Mouse (Mus musculus) left cerebral cortex, adult 2 months (tissue): ENCODE results near the gene Lrriq3. TPM values are rescaled to one million over a fixed set of nuclear protein-coding genes. Genes with fewer than 3 reads are reported as not detected.
A peak's percentile ranks its signal among the peaks of the same experiment; 100 is the strongest.

Experiments
- DNase-seq, 2 experiments: peaks; one replicate each; pipeline ENCODE4 v3.0.0; 2021 to 2022; ENCODE audit warnings: low spot score in 2 of 2, mixed read lengths in 1 of 2; ENCODE audit errors: extremely low spot score in 1 of 2
- H3K27ac ChIP-seq: fragments of 200-600 bp; 2 replicates; pipeline ENCODE4 v1.8.1; 2022
- H3K4me3 ChIP-seq: fragments of 200-600 bp; 2 replicates; pipeline ENCODE4 v1.8.1; 2022
- CTCF ChIP-seq: fragments of 200-600 bp; IDR thresholded peaks from 2 replicates; pipeline ENCODE4 v1.8.1; 2022; ENCODE audit warnings: antibody characterized with exemption, mild to moderate bottlenecking, moderate library complexity
- intact Hi-C: fragments of 180-260 bp; cut with DNase I; formaldehyde crosslinking; loops from one replicate; pipeline ENCODE4 v1.15.1; 2025
- long read RNA-seq, 2 experiments: library from polyadenylated mRNA; stranded (forward); transcript quantifications; one replicate each; pipeline ENCODE4 v2.0.0; 2021; ENCODE audit warnings: borderline mapping rate in 2 of 2
- total RNA-seq, 2 experiments: library from RNA; stranded (reverse); gene quantifications; 2 replicates each; pipeline ENCODE4 v1.2.3; 2021

The Lrriq3 gene
- under 1 TPM; 0.47 to 0.57 TPM for total RNA-seq
- long read RNA-seq, experiment 1, result 0 reads
- long read RNA-seq, experiment 2, partial matches to known transcripts, result 2 of 4 reads
- long read RNA-seq, experiment 2, other reads (novel, unspliced or antisense), result 2 of 4 reads

GRCm38 (mm10) chr3:155093116-155093956, at the start of gene Lrriq3, which contains the start of gene Fpgt:
Gene Lrriq3, plus strand, starts transcription at chr3:155093434.
Gene Fpgt, minus strand, starts transcription at chr3:155093403.
- H3K27ac ChIP-seq, result peak within 1 kb of the TSS; percentile 95
- H3K4me3 ChIP-seq, result peak within 1 kb of the TSS; percentile 56
- no peak; the same call in 1 of the 2 replicates for TF ChIP-seq CTCF
- DNase-seq, result peak; percentile 86 to 91
- intact Hi-C loops, result loop anchor here (2.0 to 5.0 kb wide), 3 partner anchors 277 to 497 kb away; partner anchors contain the start of genes Cryz, Erich3 and Tyw3

GRCm38 (mm10) chr3:155052021-155052420, 41.2 kb upstream of the Lrriq3 start:
- H3K4me3 ChIP-seq, result no peak overlapping the region
- H3K27ac ChIP-seq, result no peak overlapping the region
- intact Hi-C loops, result no loop called here
- no peak for DNase-seq
- no peak for TF ChIP-seq CTCF

- intact Hi-C loops, result no loop called here
- DNase-seq, result no peak
- Histone ChIP-seq H3K4me3 (no peak overlapping the region), H3K27ac (no peak overlapping the region)
- TF ChIP-seq CTCF, result no peak
These were observed 40.0 kb upstream of the Lrriq3 start for GRCm38 (mm10) chr3:155053189-155053588.

GRCm38 (mm10) chr3:155055231-155055916, 37.9 kb upstream of the Lrriq3 start, which contains the start of gene Tnni3k:
Gene Tnni3k, minus strand, starts transcription at chr3:155055407.
- no peak for TF ChIP-seq CTCF
- DNase-seq, result no peak
- H3K27ac ChIP-seq, result no peak within 1 kb of the TSS
- intact Hi-C loops, result no loop called here
- H3K4me3 ChIP-seq, result no peak within 1 kb of the TSS

- intact Hi-C loops, result no loop called here
- Histone ChIP-seq H3K4me3 (no peak overlapping the region), H3K27ac (no peak overlapping the region)
- DNase-seq, result no peak
- TF ChIP-seq CTCF, result no peak
These were observed 36.6 kb upstream of the Lrriq3 start for GRCm38 (mm10) chr3:155056606-155057005.

GRCm38 (mm10) chr3:155057566-155057965, 35.7 kb upstream of the Lrriq3 start:
- intact Hi-C loops, result no loop called here
- no peak overlapping the region for H3K27ac ChIP-seq
- H3K4me3 ChIP-seq, result no peak overlapping the region
- DNase-seq, result no peak
- TF ChIP-seq CTCF, result no peak

GRCm38 (mm10) chr3:155058800-155059448, 34.3 kb upstream of the Lrriq3 start:
- TF ChIP-seq CTCF, result no peak

GRCm38 (mm10) chr3:155059449-155059822, 33.8 kb upstream of the Lrriq3 start:
- no peak overlapping the region for H3K4me3 ChIP-seq
- TF ChIP-seq CTCF, result no peak
- intact Hi-C loops, result no loop called here
- H3K27ac ChIP-seq, result no peak overlapping the region
- DNase-seq, result no peak

More at GRCm38 (mm10) chr3:155058800-155059448, 34.3 kb upstream of the Lrriq3 start:
- H3K4me3 ChIP-seq, result no peak overlapping the region
- DNase-seq, result no peak
- intact Hi-C loops, result no loop called here
- no peak overlapping the region for H3K27ac ChIP-seq

- TF ChIP-seq CTCF, result no peak
- Histone ChIP-seq H3K4me3 (no peak overlapping the region), H3K27ac (no peak overlapping the region)
- intact Hi-C loops, result no loop called here
- DNase-seq, result no peak
These were observed 15.3 kb upstream of the Lrriq3 start for GRCm38 (mm10) chr3:155077908-155078307.

GRCm38 (mm10) chr3:155092081-155092480, 1.2 kb upstream of the Lrriq3 start:
- no peak for TF ChIP-seq CTCF
- DNase-seq, result no peak
- Histone ChIP-seq H3K27ac (no peak overlapping the region), H3K4me3 (no peak overlapping the region; the same call in 1 of the 2 replicates)
- intact Hi-C loops, result loop anchor here (2.0 to 5.0 kb wide), 3 partner anchors 275 to 495 kb away; partner anchors contain the start of genes Cryz, Erich3 and Tyw3

GRCm38 (mm10) chr3:155099266-155099665, 6.0 kb downstream of the Lrriq3 start:
- no peak for TF ChIP-seq CTCF
- intact Hi-C loops, result no loop called here
- Histone ChIP-seq H3K27ac (no peak overlapping the region), H3K4me3 (no peak overlapping the region)
- DNase-seq, result no peak

GRCm38 (mm10) chr3:155105957-155106356, 12.7 kb downstream of the Lrriq3 start:
- intact Hi-C loops, result no loop called here
- H3K27ac ChIP-seq, result no peak overlapping the region
- no peak for DNase-seq
- no peak overlapping the region for H3K4me3 ChIP-seq
- TF ChIP-seq CTCF, result no peak
